In genomic region chr14:23016068-23016611, GRCm38 (mm10) we compare ENCODE assay signal across 14 mouse cellular contexts.
A peak's percentile ranks its signal among the peaks of the same experiment; 100 is the strongest.
DNase-seq lines count a peak whose midpoint lies in the region; ATAC-seq and TF ChIP-seq lines count a peak whose summit lies in the region.
"Had no signal": no experiment of that assay in that cellular context is flagged by ENCODE, and none has a peak within 500 bp of the region (broad histone marks: within the 10 kb centered on the region; RNA-seq: fewer than 3 reads in every experiment).

No protein-coding gene starts in this region.

- H3K4me3 ChIP-seq in hindbrain, embryonic 11.5 days (ENCODE audit: low read depth, low read length): no peak overlapping the region
- no peak overlapping the region for H3K4me3 ChIP-seq in hindbrain, embryonic 10.5 days
- no peak overlapping the region for H3K4me3 ChIP-seq in midbrain, postnatal 0 days (ENCODE audit: low read depth, low read length)
- H3K4me3 ChIP-seq in midbrain, embryonic 10.5 days: no peak overlapping the region
- no peak overlapping the region for H3K4me3 ChIP-seq in hindbrain, embryonic 16.5 days (ENCODE audit: low read length)
- H3K4me3 ChIP-seq in neural tube, embryonic 13.5 days: no peak overlapping the region

- no peaks in the 10 kb centered on the region for H3K9me3 ChIP-seq in hindbrain, embryonic 11.5 days (ENCODE audit: control insufficient read depth, low read length)
- no peaks in the 10 kb centered on the region for H3K9me3 ChIP-seq in hindbrain, embryonic 10.5 days
- no peaks in the 10 kb centered on the region for H3K9me3 ChIP-seq in midbrain, postnatal 0 days (ENCODE audit: low read length)
- H3K9me3 ChIP-seq in midbrain, embryonic 10.5 days (replicated peaks): no peaks in the 10 kb centered on the region
- no peaks in the 10 kb centered on the region for H3K9me3 ChIP-seq in hindbrain, embryonic 16.5 days (ENCODE audit: control insufficient read depth, low read length)
- no peaks in the 10 kb centered on the region for H3K9me3 ChIP-seq in neural tube, embryonic 13.5 days

- peak overlapping the region; percentile 72 for H3K27ac ChIP-seq in hindbrain, embryonic 11.5 days (ENCODE audit: low read depth, low read length)
- H3K27ac ChIP-seq in hindbrain, embryonic 10.5 days: no peak overlapping the region
- no peak overlapping the region for H3K27ac ChIP-seq in midbrain, postnatal 0 days (ENCODE audit: low read depth, low read length)
- no peak overlapping the region; the same call in 1 of the 2 replicates for H3K27ac ChIP-seq in midbrain, embryonic 10.5 days (replicated peaks)
- H3K27ac ChIP-seq in hindbrain, embryonic 16.5 days (ENCODE audit: low read depth, low read length): no peak overlapping the region
- peak overlapping the region; percentile 79 for H3K27ac ChIP-seq in neural tube, embryonic 13.5 days (replicated peaks)

- ATAC-seq in hindbrain, embryonic 11.5 days (ENCODE audit: low FRiP score): no peak
- no peak for ATAC-seq in midbrain, postnatal 0 days (ENCODE audit: low FRiP score)
- peak; percentile 50; the same call in 1 of the 2 replicates for ATAC-seq in hindbrain, embryonic 16.5 days
- ATAC-seq in neural tube, embryonic 13.5 days (ENCODE audit: low read depth): peak; percentile 60
- ATAC-seq in granulocyte monocyte progenitor cell, adult 5-6 weeks (replicated peaks; ENCODE audit: poor library complexity, severe bottlenecking): no peak
- ATAC-seq: CD4-positive, CD25-positive, alpha-beta regulatory T cell, adult 4 months had no signal

- no peak for DNase-seq in hindbrain, embryonic 11.5 days (ENCODE audit: low spot score)
- DNase-seq in hindbrain, embryonic 10.5 days (ENCODE audit: low spot score): no peak
- DNase-seq in midbrain, postnatal 0 days (ENCODE audit: low spot score): peak; percentile 9
- DNase-seq in midbrain, embryonic 10.5 days (ENCODE audit: low spot score): no peak
- no peak for DNase-seq in right cerebral cortex, postnatal 10 days (ENCODE audit: low spot score in 2 of 2)
- DNase-seq: cerebellum, adult 11 months; kidney, adult 18-20 months; lung, adult 18-20 months; right cerebral cortex, postnatal 4 days; thymus, postnatal 14 days had no signal

- H3K9ac ChIP-seq in hindbrain, embryonic 11.5 days (ENCODE audit: low read depth, low read length): no peak overlapping the region
- H3K9ac ChIP-seq in midbrain, postnatal 0 days (replicated peaks; ENCODE audit: low read length, poor library complexity, severe bottlenecking): no peak overlapping the region
- no peak overlapping the region for H3K9ac ChIP-seq in hindbrain, embryonic 16.5 days (ENCODE audit: low read depth, low read length)
- H3K9ac ChIP-seq in neural tube, embryonic 13.5 days: no peak overlapping the region

- no peaks in the 10 kb centered on the region for H3K36me3 ChIP-seq in hindbrain, embryonic 11.5 days (ENCODE audit: control insufficient read depth, insufficient read depth, low read length)
- no peaks in the 10 kb centered on the region for H3K36me3 ChIP-seq in hindbrain, embryonic 10.5 days
- no peaks in the 10 kb centered on the region for H3K36me3 ChIP-seq in midbrain, postnatal 0 days (ENCODE audit: insufficient read depth, low read length)
- H3K36me3 ChIP-seq in midbrain, embryonic 10.5 days: no peaks in the 10 kb centered on the region
- H3K36me3 ChIP-seq in hindbrain, embryonic 16.5 days (ENCODE audit: control insufficient read depth, insufficient read depth, low read length): no peaks in the 10 kb centered on the region
- H3K36me3 ChIP-seq in neural tube, embryonic 13.5 days: no peaks in the 10 kb centered on the region

- H3K4me1 ChIP-seq in hindbrain, embryonic 11.5 days (replicated peaks; ENCODE audit: control insufficient read depth, insufficient read depth, low read length): peaks cover 5% of the 10 kb centered on the region; the same call in 1 of the 2 replicates
- H3K4me1 ChIP-seq in hindbrain, embryonic 10.5 days (replicated peaks): peaks cover 24% of the 10 kb centered on the region
- no peaks in the 10 kb centered on the region for H3K4me1 ChIP-seq in midbrain, postnatal 0 days (ENCODE audit: insufficient read depth, low read length)
- H3K4me1 ChIP-seq in midbrain, embryonic 10.5 days: peaks cover 17% of the 10 kb centered on the region
- peaks cover 15% of the 10 kb centered on the region for H3K4me1 ChIP-seq in hindbrain, embryonic 16.5 days (ENCODE audit: control insufficient read depth, insufficient read depth, low read depth, low read length)
- peaks cover 34% of the 10 kb centered on the region for H3K4me1 ChIP-seq in neural tube, embryonic 13.5 days (replicated peaks)

- no peaks in the 10 kb centered on the region for H3K27me3 ChIP-seq in hindbrain, embryonic 11.5 days (ENCODE audit: control insufficient read depth, insufficient read depth, low read length)
- no peaks in the 10 kb centered on the region for H3K27me3 ChIP-seq in hindbrain, embryonic 10.5 days (ENCODE audit: insufficient read depth, poor library complexity, severe bottlenecking)
- no peaks in the 10 kb centered on the region for H3K27me3 ChIP-seq in midbrain, postnatal 0 days (ENCODE audit: insufficient read depth, low read length)
- no peaks in the 10 kb centered on the region for H3K27me3 ChIP-seq in midbrain, embryonic 10.5 days (ENCODE audit: low read depth, poor library complexity, severe bottlenecking)
- H3K27me3 ChIP-seq in hindbrain, embryonic 16.5 days (replicated peaks; ENCODE audit: control insufficient read depth, insufficient read depth, low read length): no peaks in the 10 kb centered on the region
- no peaks in the 10 kb centered on the region for H3K27me3 ChIP-seq in neural tube, embryonic 13.5 days

- TF ChIP-seq CTCF in midbrain, postnatal 0 days (IDR thresholded peaks at IDR 0.05): no peak

- H3K4me2 ChIP-seq in hindbrain, embryonic 11.5 days (replicated peaks; ENCODE audit: low read depth, low read length): no peak overlapping the region
- no peak overlapping the region for H3K4me2 ChIP-seq in midbrain, postnatal 0 days (ENCODE audit: low read depth, low read length, poor library complexity, severe bottlenecking)
- no peak overlapping the region for H3K4me2 ChIP-seq in hindbrain, embryonic 16.5 days (ENCODE audit: low read length)
- peak overlapping the region; percentile 31 for H3K4me2 ChIP-seq in neural tube, embryonic 13.5 days

- 86% methylated on average over 1 of the region's 1 CpGs for WGBS in hindbrain, embryonic 11.5 days
- WGBS in hindbrain, embryonic 10.5 days: 87% methylated on average over 1 of the region's 1 CpGs
- whole genome bisulfite sequencing in midbrain, postnatal 0 days: 59% methylated on average over 1 of the region's 1 CpGs
- 96% methylated on average over 1 of the region's 1 CpGs for WGBS in midbrain, embryonic 10.5 days
- WGBS in hindbrain, embryonic 16.5 days: 45% methylated on average over 1 of the region's 1 CpGs
- WGBS in neural tube, embryonic 13.5 days: 19% methylated on average over 1 of the region's 1 CpGs

Comparison
In these comparisons a context has a peak if more than half of its experiments do, and no peak if none do; other contexts are left out.
1. ATAC-seq: peak in hindbrain, embryonic 16.5 days (single experiment) and neural tube, embryonic 13.5 days (single experiment); none in hindbrain, embryonic 11.5 days (single experiment), midbrain, postnatal 0 days (single experiment) and granulocyte monocyte progenitor cell, adult 5-6 weeks (single experiment).
2. H3K27ac ChIP-seq: peak in hindbrain, embryonic 11.5 days (single experiment) and neural tube, embryonic 13.5 days (single experiment); none in hindbrain, embryonic 10.5 days (single experiment), midbrain, postnatal 0 days (single experiment), midbrain, embryonic 10.5 days (single experiment) and hindbrain, embryonic 16.5 days (single experiment).